Mouse (Mus musculus) heart, adult 2 months (tissue): Measurements from ENCODE around the gene Gm21987.

Source experiments
- CTCF ChIP-seq: fragments of 200-600 bp; IDR thresholded peaks from 2 replicates; pipeline ENCODE4 v1.8.1; 2022; ENCODE audit warnings: antibody characterized with exemption, mild to moderate bottlenecking, moderate library complexity
- POLR2A ChIP-seq: fragments of 200-500 bp; IDR thresholded peaks from 2 replicates; pipeline ENCODE4 v1.6.1; 2011; ENCODE audit warnings: mild to moderate bottlenecking, low read depth, low read length, control low read depth; ENCODE audit not compliant: insufficient read depth

DNA sequence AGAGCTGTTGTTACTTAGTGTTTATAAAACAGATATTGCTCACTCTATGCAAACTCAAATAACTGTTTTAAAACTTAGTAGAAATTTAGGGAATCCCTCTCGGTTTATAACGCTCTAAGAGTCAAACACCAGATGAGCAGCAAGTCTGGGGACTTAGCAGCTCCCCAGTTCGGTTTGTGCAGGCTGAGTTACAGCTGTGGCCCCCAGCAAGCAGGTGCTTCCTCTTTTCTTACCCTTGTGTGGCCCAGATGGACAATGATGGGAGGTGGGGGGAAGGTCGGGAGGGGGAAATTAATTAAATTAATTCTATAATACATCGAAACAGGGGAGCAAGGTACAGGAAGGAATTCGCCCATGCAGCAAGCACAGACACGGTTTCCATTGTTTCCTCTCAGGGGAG, 39.2 kb upstream of the Gm21987 start:
- no peak for TF ChIP-seq CTCF
- TF ChIP-seq POLR2A = no peak
